Mouse (Mus musculus): ENCODE results near the gene Mast2. TPM values are rescaled to one million over a fixed set of nuclear protein-coding genes. Genes with fewer than 3 reads are reported as not detected.

The Mast2 gene
- polyA plus RNA-seq, 1 experiment from 2014 or later = 21.9 TPM

DNA sequence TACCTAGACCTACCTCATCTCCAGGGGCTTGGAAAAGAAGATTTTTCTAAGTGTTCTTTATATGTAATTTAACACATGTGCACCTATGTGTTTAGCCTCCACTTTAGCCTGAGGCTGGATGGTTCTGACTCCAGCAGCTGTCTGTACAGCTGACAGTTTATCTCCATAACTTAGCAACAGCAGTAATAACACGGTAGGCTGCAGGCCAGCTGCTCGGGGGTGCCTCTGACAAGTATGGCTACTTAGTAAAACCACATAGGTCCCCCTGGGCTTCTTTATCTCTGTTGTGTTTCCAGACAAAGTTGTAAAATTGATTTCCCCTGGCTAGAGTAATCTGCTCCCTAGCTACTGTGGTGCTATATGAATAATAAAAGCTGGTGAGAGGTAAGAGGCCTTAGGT is 19.5 kb upstream of the Mast2 start:
- peak; percentile 41; the same call in 1 of the 2 replicates for ATAC-seq (replicated peaks; ENCODE audit: low FRiP score)
- 22% methylated on average over 2 of the region's 2 CpGs for WGBS
- Histone ChIP-seq H3K4me2 (no peak overlapping the region), H3K36me3 (ENCODE audit: control insufficient read depth, insufficient read depth, low read length) (no peaks in the 10 kb centered on the region), H3K4me3 (ENCODE audit: low read depth, low read length) (no peak overlapping the region), H3K27ac (ENCODE audit: low read depth, low read length) (no peak overlapping the region), H3K9me3 (ENCODE audit: control insufficient read depth, low read length) (no peaks in the 10 kb centered on the region), H3K4me1 (replicated peaks; ENCODE audit: control insufficient read depth, insufficient read depth, low read length) (peaks cover 10% of the 10 kb centered on the region), H3K9ac (ENCODE audit: low read depth, low read length) (no peak overlapping the region), H3K27me3 (replicated peaks; ENCODE audit: control insufficient read depth, insufficient read depth, low read length) (no peaks in the 10 kb centered on the region)
- no peak for DNase-seq (ENCODE audit: low spot score)

DNA sequence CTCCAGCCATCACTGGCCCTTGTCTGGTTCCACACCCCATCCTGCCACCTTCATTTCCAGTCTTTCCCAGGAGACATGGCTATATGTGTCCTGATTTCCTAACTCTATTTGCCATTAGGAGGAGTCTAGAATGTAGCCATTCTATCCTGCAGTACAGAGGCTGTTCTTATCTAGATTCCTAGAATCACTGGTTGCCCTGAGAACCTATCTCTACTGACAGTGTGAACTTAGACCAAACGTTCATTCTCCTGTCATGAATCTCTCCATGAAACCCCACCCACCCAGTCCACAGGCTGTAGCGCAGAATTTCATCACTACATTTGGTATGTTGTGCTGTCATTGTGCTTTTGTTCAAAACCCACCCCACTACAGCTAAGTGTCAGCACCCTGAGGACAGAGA is 17.3 kb upstream of the Mast2 start:
- peaks cover 10% of the 10 kb centered on the region for H3K4me1 ChIP-seq (replicated peaks; ENCODE audit: control insufficient read depth, insufficient read depth, low read length)
- ATAC-seq (replicated peaks; ENCODE audit: low FRiP score) (peak; percentile 88), DNase-seq (ENCODE audit: low spot score) (no peak)
- no peaks in the 10 kb centered on the region for H3K27me3 ChIP-seq (replicated peaks; ENCODE audit: control insufficient read depth, insufficient read depth, low read length)
- 32% methylated on average over 2 of the region's 2 CpGs for WGBS
- no peak overlapping the region for H3K4me2 ChIP-seq
- H3K36me3 ChIP-seq (ENCODE audit: control insufficient read depth, insufficient read depth, low read length) = no peaks in the 10 kb centered on the region
- H3K9ac ChIP-seq (ENCODE audit: low read depth, low read length) = no peak overlapping the region
- H3K4me3 ChIP-seq (ENCODE audit: low read depth, low read length) = no peak overlapping the region
- H3K27ac ChIP-seq (ENCODE audit: low read depth, low read length) = no peak overlapping the region
- H3K9me3 ChIP-seq (ENCODE audit: control insufficient read depth, low read length) = no peaks in the 10 kb centered on the region

DNA sequence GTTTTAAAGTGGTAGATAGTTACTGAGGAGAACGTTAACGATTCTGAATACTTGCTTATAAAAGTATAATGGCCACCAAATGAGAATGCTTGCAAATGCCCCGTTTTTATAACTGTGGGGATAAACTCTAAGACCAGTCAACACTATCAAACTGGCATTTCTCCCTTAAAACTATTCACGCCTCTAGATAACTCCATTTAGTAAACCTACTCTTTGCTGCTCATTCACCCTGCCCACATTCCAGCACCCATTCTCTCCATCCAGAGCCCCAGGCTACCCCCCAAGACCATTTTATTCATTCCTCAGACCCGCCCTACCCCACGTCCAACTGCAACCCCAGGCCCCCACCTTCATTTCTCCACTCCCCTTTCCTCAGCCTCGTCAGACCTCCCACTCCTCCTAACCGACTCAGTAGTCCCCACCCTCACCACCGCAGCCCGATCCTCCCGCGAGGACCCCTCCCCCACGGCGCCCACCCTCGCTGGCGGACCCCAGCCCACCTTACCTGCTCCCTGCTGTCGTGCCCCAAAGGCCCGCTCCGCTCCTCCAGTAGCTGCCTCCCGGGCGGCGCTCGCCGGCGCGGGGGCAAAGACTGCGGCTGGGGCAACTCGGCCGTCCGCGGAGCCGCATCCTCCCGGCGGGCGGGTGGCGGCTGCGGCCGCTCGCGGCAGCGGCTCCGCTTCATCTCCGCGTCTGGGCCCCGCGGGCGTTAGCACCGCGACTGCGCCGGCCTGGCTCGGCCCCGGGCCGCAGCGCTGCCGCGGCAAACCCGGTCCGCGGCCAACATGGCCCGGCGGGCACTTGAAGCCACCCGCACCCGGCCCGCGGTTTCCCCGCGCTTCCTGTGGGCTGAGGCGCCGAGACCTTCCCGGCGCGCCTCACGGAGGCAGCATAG is 505 bp downstream of the Mast2 start:
- Histone ChIP-seq H3K9ac (ENCODE audit: low read depth, low read length) (peak overlapping the region; percentile 92), H3K4me1 (replicated peaks; ENCODE audit: control insufficient read depth, insufficient read depth, low read length) (peaks cover 9% of the 10 kb centered on the region)
- under 1% methylated on average over 73 of the region's 74 CpGs for WGBS

DNA sequence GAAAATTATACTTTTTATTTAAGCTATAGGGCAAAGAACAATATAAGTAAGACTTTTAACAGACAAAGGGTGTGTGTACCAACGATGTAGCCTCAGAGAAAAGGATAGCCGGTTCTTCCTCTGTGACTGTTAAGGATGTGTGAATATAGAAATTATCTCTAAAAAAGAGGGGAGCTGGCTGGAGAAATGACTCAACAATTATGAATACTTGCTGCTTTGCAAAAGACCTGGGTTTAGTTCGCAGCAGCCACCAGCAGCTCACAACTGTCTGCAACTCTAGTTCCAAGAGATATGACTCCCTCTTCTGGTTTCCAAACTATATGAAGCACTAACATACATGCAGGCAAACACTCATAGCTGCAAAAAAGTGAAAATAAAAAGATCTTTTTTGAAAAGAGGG is 2.0 kb downstream of the Mast2 start:
- DNase-seq (ENCODE audit: low spot score) (no peak), ATAC-seq (replicated peaks; ENCODE audit: low FRiP score) (no peak)
- Histone ChIP-seq H3K9me3 (ENCODE audit: control insufficient read depth, low read length) (no peaks in the 10 kb centered on the region), H3K4me1 (replicated peaks; ENCODE audit: control insufficient read depth, insufficient read depth, low read length) (peaks cover 9% of the 10 kb centered on the region), H3K27me3 (replicated peaks; ENCODE audit: control insufficient read depth, insufficient read depth, low read length) (no peaks in the 10 kb centered on the region), H3K4me2 (no peak overlapping the region), H3K9ac (ENCODE audit: low read depth, low read length) (no peak overlapping the region), H3K36me3 (ENCODE audit: control insufficient read depth, insufficient read depth, low read length) (no peaks in the 10 kb centered on the region), H3K4me3 (ENCODE audit: low read depth, low read length) (no peak overlapping the region), H3K27ac (ENCODE audit: low read depth, low read length) (no peak overlapping the region)
- WGBS = 94% methylated on average over 3 of the region's 3 CpGs

More for the DNA sequence above, 505 bp downstream of the Mast2 start:
- Histone ChIP-seq H3K4me2 (peak overlapping the region; percentile 76), H3K27ac (ENCODE audit: low read depth, low read length) (peak overlapping the region; percentile 76), H3K9me3 (ENCODE audit: control insufficient read depth, low read length) (no peaks in the 10 kb centered on the region), H3K27me3 (replicated peaks; ENCODE audit: control insufficient read depth, insufficient read depth, low read length) (no peaks in the 10 kb centered on the region), H3K4me3 (ENCODE audit: low read depth, low read length) (peak overlapping the region; percentile 90), H3K36me3 (ENCODE audit: control insufficient read depth, insufficient read depth, low read length) (no peaks in the 10 kb centered on the region)
- DNase-seq (ENCODE audit: low spot score) (peak; percentile 74), ATAC-seq (replicated peaks; ENCODE audit: low FRiP score) (peak; percentile 56)

DNA sequence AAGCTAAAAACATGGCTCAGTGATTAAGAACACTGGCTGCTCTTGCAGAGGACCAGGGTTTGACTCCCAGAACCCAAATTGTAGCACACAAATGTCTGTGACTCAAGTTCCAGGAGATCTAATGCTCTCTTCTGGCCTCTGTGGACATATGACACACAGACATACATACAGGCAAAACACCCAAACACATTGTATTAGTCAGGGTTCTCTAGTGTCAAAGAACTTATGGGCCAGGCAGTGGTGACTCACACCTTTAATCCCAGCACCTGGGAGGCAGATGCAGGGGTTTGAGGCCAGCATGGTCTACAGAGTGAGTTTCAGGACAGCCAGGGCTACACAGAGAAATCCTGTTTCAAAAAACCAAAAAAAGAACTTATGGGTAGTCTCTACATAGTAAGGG is 12.4 kb downstream of the Mast2 start:
- Histone ChIP-seq H3K9me3 (ENCODE audit: control insufficient read depth, low read length) (no peaks in the 10 kb centered on the region), H3K9ac (ENCODE audit: low read depth, low read length) (no peak overlapping the region), H3K4me2 (no peak overlapping the region), H3K4me1 (replicated peaks; ENCODE audit: control insufficient read depth, insufficient read depth, low read length) (no peaks in the 10 kb centered on the region), H3K27ac (ENCODE audit: low read depth, low read length) (no peak overlapping the region), H3K4me3 (ENCODE audit: low read depth, low read length) (no peak overlapping the region), H3K27me3 (replicated peaks; ENCODE audit: control insufficient read depth, insufficient read depth, low read length) (no peaks in the 10 kb centered on the region), H3K36me3 (ENCODE audit: control insufficient read depth, insufficient read depth, low read length) (no peaks in the 10 kb centered on the region)
- no peak for DNase-seq (ENCODE audit: low spot score)
- no peak for ATAC-seq (replicated peaks; ENCODE audit: low FRiP score)

DNA sequence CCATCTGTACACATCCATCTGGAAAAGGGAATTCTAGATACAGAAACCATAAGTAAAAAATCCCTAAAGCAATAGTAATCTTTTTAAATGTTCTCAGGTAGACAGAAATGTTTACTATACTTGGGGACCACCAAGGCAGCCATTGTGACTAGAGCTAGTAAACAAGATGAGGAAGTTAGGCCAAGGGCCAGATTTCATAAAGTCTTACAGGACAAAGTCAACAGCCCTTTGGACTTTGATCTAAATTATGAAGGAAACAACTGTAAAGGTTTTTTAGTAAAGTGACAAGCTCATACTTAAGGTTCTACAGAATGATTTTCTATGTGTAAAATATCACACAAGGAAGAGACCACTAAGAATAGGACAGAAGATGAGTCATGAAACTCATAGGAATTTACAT is 14.0 kb downstream of the Mast2 start:
- no peak overlapping the region for H3K4me2 ChIP-seq
- H3K9ac ChIP-seq (ENCODE audit: low read depth, low read length) = no peak overlapping the region
- no peak for ATAC-seq (replicated peaks; ENCODE audit: low FRiP score)
- H3K9me3 ChIP-seq (ENCODE audit: control insufficient read depth, low read length) = no peaks in the 10 kb centered on the region
- no peak overlapping the region for H3K27ac ChIP-seq (ENCODE audit: low read depth, low read length)
- H3K36me3 ChIP-seq (ENCODE audit: control insufficient read depth, insufficient read depth, low read length) = no peaks in the 10 kb centered on the region
- no peak for DNase-seq (ENCODE audit: low spot score)
- no peak overlapping the region for H3K4me3 ChIP-seq (ENCODE audit: low read depth, low read length)
- H3K4me1 ChIP-seq (replicated peaks; ENCODE audit: control insufficient read depth, insufficient read depth, low read length) = no peaks in the 10 kb centered on the region
- H3K27me3 ChIP-seq (replicated peaks; ENCODE audit: control insufficient read depth, insufficient read depth, low read length) = no peaks in the 10 kb centered on the region

DNA sequence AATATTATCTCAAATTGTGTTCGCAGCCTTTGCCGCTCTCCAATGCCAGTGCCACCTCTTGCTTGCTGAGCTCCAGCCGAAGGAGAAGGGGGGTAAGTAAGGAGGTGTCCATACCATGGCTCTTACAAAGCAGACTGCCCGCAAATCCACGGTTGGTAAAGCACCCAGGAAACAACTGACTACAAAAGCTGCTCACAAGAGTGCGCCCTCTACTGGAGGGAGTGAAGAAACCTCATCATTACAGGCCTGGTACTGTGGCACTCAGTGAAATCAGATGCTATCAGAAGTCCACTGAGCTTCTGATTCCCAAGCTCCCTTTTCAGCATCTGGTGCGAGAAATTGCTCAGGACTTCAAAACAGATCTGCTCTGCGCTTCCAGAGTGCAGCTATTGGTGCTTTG is 15.3 kb downstream of the Mast2 start:
- 46% methylated on average over 8 of the region's 8 CpGs for WGBS

DNA sequence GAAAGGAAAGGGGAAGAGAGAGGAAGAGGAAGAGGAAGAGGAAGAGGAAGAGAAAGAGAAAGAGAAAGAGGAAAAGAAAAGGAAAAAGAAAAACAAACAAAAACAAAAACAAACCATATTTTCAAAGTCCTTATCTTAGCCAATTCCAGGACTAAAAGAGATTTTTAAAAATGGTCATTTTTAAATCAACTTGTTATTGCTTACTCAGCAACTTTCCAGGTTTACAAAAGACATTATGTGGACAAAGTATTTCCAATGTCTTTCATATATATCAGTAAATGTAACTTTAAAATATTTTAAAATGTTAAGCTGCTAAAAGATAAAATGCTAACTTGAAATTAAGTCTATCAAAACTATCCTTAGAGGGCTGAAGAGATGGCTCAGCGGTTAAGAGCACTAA is 24.6 kb downstream of the Mast2 start:
- no peak for DNase-seq (ENCODE audit: low spot score)
- H3K4me3 ChIP-seq (ENCODE audit: low read depth, low read length) = no peak overlapping the region
- no peaks in the 10 kb centered on the region for H3K9me3 ChIP-seq (ENCODE audit: control insufficient read depth, low read length)
- no peaks in the 10 kb centered on the region for H3K4me1 ChIP-seq (replicated peaks; ENCODE audit: control insufficient read depth, insufficient read depth, low read length)
- H3K27me3 ChIP-seq (replicated peaks; ENCODE audit: control insufficient read depth, insufficient read depth, low read length) = no peaks in the 10 kb centered on the region
- H3K4me2 ChIP-seq = no peak overlapping the region
- ATAC-seq (replicated peaks; ENCODE audit: low FRiP score) = no peak
- no peak overlapping the region for H3K27ac ChIP-seq (ENCODE audit: low read depth, low read length)
- 93% methylated on average over 1 of the region's 1 CpGs for WGBS
- no peak overlapping the region for H3K9ac ChIP-seq (ENCODE audit: low read depth, low read length)
- no peaks in the 10 kb centered on the region for H3K36me3 ChIP-seq (ENCODE audit: control insufficient read depth, insufficient read depth, low read length)

More for the DNA sequence above, 15.3 kb downstream of the Mast2 start:
- H3K4me2 ChIP-seq = peak overlapping the region; percentile 17; the same call in 1 of the 2 replicates
- DNase-seq (ENCODE audit: low spot score) (peak; percentile 37), ATAC-seq (replicated peaks; ENCODE audit: low FRiP score) (no peak)
- no peaks in the 10 kb centered on the region for H3K9me3 ChIP-seq (ENCODE audit: control insufficient read depth, low read length)
- H3K27ac ChIP-seq (ENCODE audit: low read depth, low read length) = no peak overlapping the region
- no peaks in the 10 kb centered on the region for H3K36me3 ChIP-seq (ENCODE audit: control insufficient read depth, insufficient read depth, low read length)
- H3K4me1 ChIP-seq (replicated peaks; ENCODE audit: control insufficient read depth, insufficient read depth, low read length) = no peaks in the 10 kb centered on the region
- H3K27me3 ChIP-seq (replicated peaks; ENCODE audit: control insufficient read depth, insufficient read depth, low read length) = no peaks in the 10 kb centered on the region
- no peak overlapping the region for H3K4me3 ChIP-seq (ENCODE audit: low read depth, low read length)
- no peak overlapping the region for H3K9ac ChIP-seq (ENCODE audit: low read depth, low read length)

DNA sequence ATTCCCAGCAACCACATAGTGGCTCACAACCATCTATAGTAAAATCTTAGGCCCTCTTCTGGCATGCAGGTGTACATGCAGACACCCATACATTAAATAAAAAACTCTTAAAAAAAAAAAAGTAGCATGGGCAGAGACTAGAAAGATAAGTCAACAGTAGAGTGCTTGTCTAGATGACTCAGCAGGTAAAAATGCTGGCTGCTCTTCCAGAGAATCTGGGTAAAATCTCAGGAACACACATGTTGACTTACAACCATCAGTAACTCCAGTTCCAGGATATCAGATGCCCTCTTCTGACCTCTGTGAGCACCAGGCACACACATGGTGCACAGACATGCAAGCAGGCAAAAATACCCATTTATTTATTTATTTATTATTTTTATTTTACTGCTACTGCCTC is 25.4 kb downstream of the Mast2 start:
- Histone ChIP-seq H3K4me2 (no peak overlapping the region), H3K36me3 (ENCODE audit: control insufficient read depth, insufficient read depth, low read length) (no peaks in the 10 kb centered on the region), H3K9ac (ENCODE audit: low read depth, low read length) (no peak overlapping the region), H3K4me3 (ENCODE audit: low read depth, low read length) (no peak overlapping the region), H3K27ac (ENCODE audit: low read depth, low read length) (no peak overlapping the region), H3K4me1 (replicated peaks; ENCODE audit: control insufficient read depth, insufficient read depth, low read length) (no peaks in the 10 kb centered on the region), H3K27me3 (replicated peaks; ENCODE audit: control insufficient read depth, insufficient read depth, low read length) (no peaks in the 10 kb centered on the region), H3K9me3 (ENCODE audit: control insufficient read depth, low read length) (no peaks in the 10 kb centered on the region)
- ATAC-seq (replicated peaks; ENCODE audit: low FRiP score) (no peak), DNase-seq (ENCODE audit: low spot score) (no peak)

All from liver, embryonic 11.5 days (tissue).